In genomic region chr6:128755402-128755763, GRCm38 (mm10) we compare ENCODE assay signal across 32 mouse cellular contexts. TPM values are rescaled to one million over a fixed set of nuclear protein-coding genes. Genes with fewer than 3 reads are reported as not detected.
"Had no signal": no experiment of that assay in that cellular context is flagged by ENCODE, and none has a peak within 500 bp of the region (broad histone marks: within the 10 kb centered on the region; RNA-seq: fewer than 3 reads in every experiment).

No protein-coding gene starts in this region.

RNA-seq across cellular contexts. Expression of gene Klrb1, which starts 32.5 kb away (rescaled TPM):
- total RNA-seq: forebrain, postnatal 0 days; gastrocnemius, adult 18-20 months; gastrocnemius, adult 8-10 months; gastrocnemius, postnatal 14 days; gastrocnemius, postnatal 36 days; heart, adult 2 months; heart, postnatal 14 days; heart, postnatal 36 days; hematopoietic stem cell, adult 5-6 weeks; layer of hippocampus, adult 18-20 months; left cerebral cortex, adult 18-20 months; left cerebral cortex, adult 8-10 months; left cerebral cortex, postnatal 25 days had no signal
- polyA plus RNA-seq: gonadal fat pad, adult 2 months; heart, adult 2 months; heart, embryonic 11.5 days; heart, embryonic 13.5 days; heart, embryonic 15.5 days; heart, postnatal 0 days; hindbrain, embryonic 11.5 days; kidney, adult 2 months; kidney, embryonic 15.5 days; kidney, postnatal 0 days; limb, embryonic 11.5 days; limb, embryonic 13.5 days; limb, embryonic 15.5 days; liver, embryonic 11.5 days had no signal

RNA-seq across cellular contexts. Expression of gene Klrb1c, which starts 33.6 kb away (rescaled TPM):
- total RNA-seq: gastrocnemius, adult 18-20 months; gastrocnemius, adult 8-10 months; gastrocnemius, postnatal 36 days; layer of hippocampus, adult 18-20 months; layer of hippocampus, postnatal 14 days; layer of hippocampus, postnatal 36 days; left cerebral cortex, adult 18-20 months; left cerebral cortex, postnatal 10 days; left cerebral cortex, postnatal 25 days; left cerebral cortex, postnatal 4 days had no signal
- polyA plus RNA-seq: heart, embryonic 11.5 days; heart, postnatal 0 days; hindbrain, embryonic 11.5 days; hindbrain, embryonic 13.5 days; hindbrain, embryonic 15.5 days; limb, embryonic 11.5 days; limb, embryonic 15.5 days; liver, embryonic 11.5 days had no signal
